Mouse (Mus musculus) left cerebral cortex, postnatal 10 days (tissue): Measurements from ENCODE around the gene Pm20d1. TPM values are rescaled to one million over a fixed set of nuclear protein-coding genes. Genes with fewer than 3 reads are reported as not detected.

Source experiments
- DNase-seq, 2 experiments: peaks; one replicate each; pipeline ENCODE4 v3.0.0; 2021 to 2022; ENCODE audit warnings: low spot score in 2 of 2, mixed read lengths in 1 of 2; ENCODE audit errors: extremely low spot score in 1 of 2
- intact Hi-C: fragments of 180-260 bp; cut with DNase I; formaldehyde crosslinking; loops from one replicate; pipeline ENCODE4 v1.15.1; 2025
- total RNA-seq, 2 experiments: library from RNA; stranded (reverse); gene quantifications; 2 replicates each; pipeline ENCODE4 v1.2.3; 2021

Gene Pm20d1
- total RNA-seq, 2 experiments from 2014 or later = 0.69 to 0.94 TPM

DNA sequence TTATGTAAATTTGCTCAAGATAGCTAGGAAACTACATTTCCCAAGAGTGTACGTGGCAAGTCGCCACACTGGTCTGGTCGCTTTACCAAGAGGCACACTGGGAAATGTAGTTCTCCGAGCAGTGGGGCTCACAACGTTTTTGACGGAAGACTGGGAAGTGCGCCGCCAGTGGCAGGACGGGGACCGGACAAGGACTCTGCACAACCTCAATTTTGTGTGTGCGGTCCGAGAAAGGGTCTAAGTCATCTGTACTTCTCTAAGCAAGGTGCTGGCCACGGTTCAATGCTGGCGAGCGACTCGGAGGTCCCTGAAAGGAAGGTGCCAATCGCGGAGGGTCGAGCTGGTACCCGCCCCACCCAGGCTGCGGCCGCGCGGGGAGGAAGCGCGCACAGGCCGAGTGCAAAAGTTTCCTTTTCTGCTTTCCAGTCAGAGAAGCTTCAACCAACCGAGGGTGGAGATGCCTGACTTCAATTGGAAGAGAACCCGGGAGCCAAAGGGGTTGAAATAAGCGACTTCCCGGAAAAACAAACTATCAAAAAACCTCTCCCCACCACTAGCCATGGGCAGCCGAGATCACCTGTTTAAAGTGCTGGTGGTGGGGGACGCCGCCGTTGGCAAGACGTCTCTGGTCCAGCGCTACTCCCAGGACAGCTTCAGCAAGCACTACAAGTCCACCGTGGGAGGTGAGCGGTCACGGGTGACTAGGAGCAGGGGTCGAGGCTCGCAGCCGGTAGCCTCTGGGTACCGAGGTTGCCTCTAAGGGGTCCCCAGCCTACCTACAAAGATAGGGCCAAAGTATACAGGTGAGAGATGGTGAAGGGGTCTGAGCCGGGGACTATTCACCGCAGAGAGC is 70.1 kb downstream of the Pm20d1 start, which contains the start of gene Rab29:
TSS of gene Rab29 (plus strand) at position 132 of the 853 bp plus-strand sequence.
- intact Hi-C loops = no loop called here
- peak; percentile 92 to 94 for DNase-seq

DNA sequence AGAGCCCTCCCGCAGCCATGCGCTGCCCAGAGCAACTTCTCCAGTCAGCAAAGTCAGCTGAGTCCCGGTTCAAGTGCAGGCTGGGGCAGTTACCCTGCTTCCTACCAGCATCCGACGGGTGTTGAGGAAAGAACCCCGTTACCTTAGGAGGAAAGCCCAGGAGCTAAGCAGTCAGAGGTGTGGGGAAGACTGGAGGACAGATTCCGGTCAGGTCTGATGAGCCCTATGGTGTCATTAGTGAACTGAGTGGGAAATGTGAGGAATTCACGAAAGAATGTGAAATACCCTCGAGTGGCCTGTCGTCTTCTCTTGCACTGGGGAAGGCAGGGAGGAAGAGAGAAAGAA is 70.7 kb downstream of the Pm20d1 start:
- no peak for DNase-seq
- intact Hi-C loops = no loop called here

DNA sequence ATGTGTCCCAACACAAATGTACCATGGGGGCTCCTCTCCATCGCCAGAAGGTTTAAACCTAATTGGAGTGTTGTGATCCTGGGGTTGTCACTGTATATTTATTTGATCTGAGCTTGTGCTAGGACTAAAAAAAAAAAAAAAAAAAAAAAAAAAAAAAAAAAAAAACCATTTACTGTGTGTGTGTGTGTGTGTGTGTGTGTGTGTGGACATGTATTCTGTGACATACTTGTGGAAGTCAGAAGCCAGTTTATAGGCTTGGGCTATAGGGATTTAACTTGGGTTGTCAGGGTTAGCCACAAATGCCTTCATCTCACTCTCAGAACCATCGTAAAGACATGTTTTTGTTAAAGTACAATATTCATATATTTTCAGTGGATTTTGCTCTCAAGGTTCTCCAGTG is 72.4 kb downstream of the Pm20d1 start:
- DNase-seq = no peak
- intact Hi-C loops = no loop called here

Other genes with a start within 250 kb of the Pm20d1 start
- under 1 TPM in 1 of 2 experiments, not detected in 1; 0.17 TPM for gene Avpr1b, start 198.1 kb upstream of the Pm20d1 start, total RNA-seq
- under 1 TPM in 1 of 2 experiments, not detected in 1; 0.22 TPM for gene Ctse, start 159.1 kb upstream of the Pm20d1 start, total RNA-seq
- gene Rab7b, start 108.7 kb upstream of the Pm20d1 start, total RNA-seq = 1 to 10 TPM; 2.3 to 2.4 TPM
- under 1 TPM; 0.18 to 0.24 TPM for gene Slc26a9, start 53.4 kb upstream of the Pm20d1 start, total RNA-seq
- 10 to 100 TPM; 43.8 to 43.9 TPM for gene Slc41a1, start 30.1 kb downstream of the Pm20d1 start, total RNA-seq
- gene Rab29, start 69.8 kb downstream of the Pm20d1 start, total RNA-seq = 1 to 10 TPM; 5.5 to 5.6 TPM
- gene Nucks1, start 113.2 kb downstream of the Pm20d1 start, total RNA-seq = 100 to 1,000 TPM; 204 to 210 TPM
- under 1 TPM; 0.43 to 0.64 TPM for gene Slc45a3, start 165.6 kb downstream of the Pm20d1 start, total RNA-seq
- 10 to 100 TPM; 51.9 to 61.5 TPM for gene Elk4, start 210.2 kb downstream of the Pm20d1 start, total RNA-seq